Mouse (Mus musculus) ES-Bruce4 (cell line): ENCODE measurements at regions not wholly inside any gene's neighbourhood (a gene's known extent, or its start where the extent isn't known, plus 50 kb on each side); places are given as distances from the start of the nearest gene placed in this dataset.

Experiments used
- H3K27ac ChIP-seq: 2 replicates; pipeline ENCODE4 v1.5.1; 2012; ENCODE audit warnings: low read length, inconsistent platforms; ENCODE audit not compliant: insufficient read depth
- H3K27me3 ChIP-seq: 2 replicates; pipeline ENCODE4 v1.6.1; 2012; ENCODE audit warnings: mild to moderate bottlenecking, low read length, inconsistent platforms; ENCODE audit not compliant: control insufficient read depth, poor library complexity, insufficient read depth, severe bottlenecking
- H3K36me3 ChIP-seq: 2 replicates; pipeline ENCODE4 v1.6.1; 2012; ENCODE audit warnings: inconsistent platforms, mild to moderate bottlenecking, low read length, moderate library complexity; ENCODE audit not compliant: control insufficient read depth, poor library complexity, insufficient read depth, severe bottlenecking
- H3K4me1 ChIP-seq: one replicate; pipeline ENCODE4 v1.8.1; 2011; ENCODE audit warnings: low read length; ENCODE audit not compliant: control insufficient read depth, insufficient read depth
- H3K4me3 ChIP-seq: 2 replicates; pipeline ENCODE4 v1.5.1; 2011; ENCODE audit warnings: low read depth, mild to moderate bottlenecking, low read length
- H3K9ac ChIP-seq: 2 replicates; pipeline ENCODE4 v1.6.1; 2012; ENCODE audit warnings: low read depth, mild to moderate bottlenecking, inconsistent platforms; ENCODE audit not compliant: poor library complexity, severe bottlenecking
- H3K9me3 ChIP-seq: replicated peaks from 2 replicates; pipeline ENCODE4 v1.6.1; 2012; ENCODE audit warnings: mild to moderate bottlenecking, low read length, inconsistent platforms; ENCODE audit not compliant: control insufficient read depth, poor library complexity, insufficient read depth, severe bottlenecking
- CTCF ChIP-seq: IDR thresholded peaks from one replicate; pipeline ENCODE4 v1.8.1; 2011; ENCODE audit warnings: low read depth, low read length
- EP300 ChIP-seq: IDR thresholded peaks from 2 replicates; pipeline ENCODE4 v1.6.1; 2011; ENCODE audit warnings: low read depth, low read length; ENCODE audit not compliant: insufficient read depth
- POLR2A ChIP-seq: IDR thresholded peaks from one replicate; pipeline ENCODE4 v1.8.1; 2011; ENCODE audit warnings: low read length; ENCODE audit not compliant: insufficient read depth

DNA sequence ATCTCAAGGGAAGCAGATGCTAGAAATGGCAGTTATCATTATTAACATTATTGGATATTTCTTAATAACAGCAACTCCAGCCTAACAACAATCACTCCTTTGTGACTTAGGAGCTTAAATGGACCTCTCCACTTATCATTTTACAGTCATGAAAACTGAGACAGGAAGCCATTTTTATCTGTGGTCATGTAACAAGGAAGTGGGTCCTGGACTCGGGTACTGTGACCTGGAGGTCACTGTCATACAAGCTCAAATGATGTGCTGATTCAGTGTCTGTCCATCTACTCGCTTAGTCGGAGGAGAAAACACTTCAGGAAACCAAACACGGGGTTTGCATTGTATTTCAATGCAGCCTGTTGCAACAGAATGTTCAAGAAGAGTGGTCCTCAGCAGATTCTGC, 176.4 kb downstream of the Gm10260 start:
- H3K27me3 ChIP-seq, result no peaks in the 10 kb centered on the region
- no peak overlapping the region for H3K27ac ChIP-seq
- no peaks in the 10 kb centered on the region for H3K36me3 ChIP-seq
- H3K9me3 ChIP-seq, result peaks cover 6% of the 10 kb centered on the region; the same call in 1 of the 2 replicates
- H3K4me1 ChIP-seq, result peaks cover 6% of the 10 kb centered on the region
- TF ChIP-seq POLR2A (no peak), CTCF (no peak), EP300 (no peak)
- H3K4me3 ChIP-seq, result no peak overlapping the region
- no peak overlapping the region for H3K9ac ChIP-seq

DNA sequence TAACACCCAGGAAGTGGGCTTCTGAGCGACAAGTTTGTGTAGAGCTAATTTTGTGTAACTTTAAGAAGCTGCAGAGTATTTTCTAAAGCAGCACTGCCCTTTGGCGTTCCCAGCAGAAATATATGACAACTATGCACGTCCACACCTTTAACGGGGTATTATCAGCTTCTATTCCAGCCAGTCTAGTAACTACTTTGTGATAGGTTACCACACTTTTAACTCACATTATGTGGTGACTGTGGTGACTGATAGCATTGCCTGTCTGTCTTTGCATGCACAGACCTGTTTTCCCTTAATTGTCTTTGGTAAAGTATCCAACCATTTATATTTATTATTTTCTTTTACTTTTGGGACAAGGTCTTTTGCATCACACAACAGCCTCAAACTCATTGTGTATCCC, 179.1 kb downstream of the Gm10260 start:
- H3K9ac ChIP-seq, result no peak overlapping the region
- 0 out of 2 replicates have a peak, but pooled peaks cover 2% of the 10 kb centered on the region for H3K9me3 ChIP-seq
- no peaks in the 10 kb centered on the region for H3K36me3 ChIP-seq
- no peak overlapping the region for H3K27ac ChIP-seq
- H3K4me3 ChIP-seq, result no peak overlapping the region
- H3K27me3 ChIP-seq, result no peaks in the 10 kb centered on the region
- peaks cover 2% of the 10 kb centered on the region for H3K4me1 ChIP-seq
- TF ChIP-seq CTCF (no peak), EP300 (no peak), POLR2A (no peak)

DNA sequence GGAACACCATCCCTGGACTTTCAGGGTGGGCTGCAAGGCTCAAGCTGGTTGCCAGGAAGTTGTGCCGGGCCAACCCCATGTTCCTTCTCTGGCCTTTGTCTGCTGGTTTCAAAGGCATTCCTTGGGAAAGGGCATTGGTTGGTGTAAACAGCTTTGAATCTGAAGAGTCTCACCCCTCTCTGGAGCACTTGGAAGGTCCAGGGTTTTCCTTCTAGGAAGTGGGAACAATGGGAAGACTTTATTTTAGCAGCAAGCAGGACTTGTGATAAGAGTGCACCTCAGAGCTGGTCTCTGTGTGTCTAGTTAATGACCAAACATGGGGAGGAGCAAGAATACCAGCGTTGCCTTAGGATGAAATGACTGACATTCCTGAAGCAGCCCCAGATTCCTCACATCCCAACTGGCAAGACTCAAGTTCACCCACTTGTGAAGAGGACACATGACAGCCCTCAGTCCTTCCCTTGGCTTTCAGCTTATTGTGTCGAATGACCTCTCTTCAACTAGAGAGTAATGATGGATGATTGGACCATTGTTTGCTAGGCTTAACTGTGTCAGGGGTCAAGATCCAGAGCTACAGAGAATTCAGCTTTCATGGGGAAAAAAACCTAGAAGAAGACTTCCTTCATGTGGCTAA, 180.1 kb downstream of the Gm10260 start:
- H3K27ac ChIP-seq, result peak overlapping the region; percentile 71
- H3K36me3 ChIP-seq, result no peaks in the 10 kb centered on the region
- peaks cover 2% of the 10 kb centered on the region for H3K4me1 ChIP-seq
- peak; percentile 52; the same call in 1 of the 2 replicates for TF ChIP-seq EP300
- no peak for TF ChIP-seq CTCF
- no peak for TF ChIP-seq POLR2A
- no peak overlapping the region for H3K9ac ChIP-seq
- 0 out of 2 replicates have a peak, but pooled peaks cover 2% of the 10 kb centered on the region for H3K9me3 ChIP-seq
- no peak overlapping the region for H3K4me3 ChIP-seq
- no peaks in the 10 kb centered on the region for H3K27me3 ChIP-seq

DNA sequence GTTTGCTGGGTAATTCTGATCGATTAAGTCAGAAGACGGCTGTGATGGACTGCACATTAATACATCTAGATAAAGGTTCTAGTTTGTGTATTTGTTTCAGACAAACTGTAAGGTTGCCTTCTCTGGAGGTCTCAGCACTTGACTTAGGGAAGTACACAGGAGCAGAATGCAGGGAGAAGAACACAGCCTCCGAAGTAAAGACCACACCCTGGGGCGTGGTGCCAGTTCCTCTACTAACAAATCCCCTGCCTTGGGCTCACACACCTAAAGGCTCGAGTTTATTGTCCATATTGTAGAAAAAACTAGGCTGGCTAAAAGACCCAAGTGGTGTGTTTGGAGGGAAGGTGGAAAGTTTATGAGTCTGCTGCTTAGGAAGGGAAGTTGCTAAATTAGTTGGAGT, 181.8 kb downstream of the Gm10260 start:
- no peak overlapping the region for H3K4me3 ChIP-seq
- H3K36me3 ChIP-seq, result no peaks in the 10 kb centered on the region
- H3K4me1 ChIP-seq, result no peaks in the 10 kb centered on the region
- H3K9ac ChIP-seq, result no peak overlapping the region
- TF ChIP-seq POLR2A, result no peak
- peak; percentile 45; the same call in 1 of the 2 replicates for TF ChIP-seq EP300
- H3K27me3 ChIP-seq, result no peaks in the 10 kb centered on the region
- H3K9me3 ChIP-seq, result 0 out of 2 replicates have a peak, but pooled peaks cover 2% of the 10 kb centered on the region
- peak overlapping the region; percentile 86 for H3K27ac ChIP-seq

DNA sequence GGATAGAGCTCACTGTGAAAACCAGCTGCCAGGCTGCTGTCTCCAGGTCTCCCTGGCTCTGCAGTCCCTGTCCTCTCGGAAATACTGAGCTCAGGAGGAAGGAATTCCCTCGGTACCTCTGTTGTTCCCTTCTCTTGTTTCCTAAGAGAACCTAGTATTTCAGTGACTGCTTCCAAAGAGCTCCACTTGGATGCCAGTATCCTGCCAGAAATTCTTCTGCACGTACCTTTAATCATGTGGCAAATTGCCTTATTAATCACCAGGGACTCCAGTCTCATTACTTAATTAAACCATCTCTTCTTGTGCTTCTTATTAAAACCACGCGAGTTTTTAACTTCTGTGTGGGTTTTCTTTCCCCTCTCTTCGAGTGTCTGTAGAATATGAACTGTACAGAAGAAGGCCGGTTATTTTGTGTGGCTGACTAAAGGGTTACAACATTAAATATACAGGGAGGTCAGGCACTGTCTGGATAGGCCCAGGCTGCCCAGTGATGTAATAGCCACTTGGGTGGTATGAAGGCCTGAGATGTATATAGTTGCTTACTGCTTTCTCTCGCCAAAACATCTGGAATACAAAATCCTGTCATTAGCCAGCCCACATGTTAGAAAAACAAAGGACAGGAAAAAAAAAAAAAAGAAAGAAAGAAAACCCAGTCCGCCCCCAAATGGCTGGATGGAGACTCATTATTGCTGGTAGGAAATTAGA, 183.2 kb downstream of the Gm10260 start:
- H3K36me3 ChIP-seq, result no peaks in the 10 kb centered on the region
- no peak for TF ChIP-seq EP300
- no peak for TF ChIP-seq CTCF
- TF ChIP-seq POLR2A, result no peak
- no peaks in the 10 kb centered on the region for H3K4me1 ChIP-seq
- no peaks in the 10 kb centered on the region for H3K9me3 ChIP-seq
- no peaks in the 10 kb centered on the region for H3K27me3 ChIP-seq
- no peak overlapping the region for H3K9ac ChIP-seq
- no peak overlapping the region for H3K27ac ChIP-seq
- no peak overlapping the region for H3K4me3 ChIP-seq

DNA sequence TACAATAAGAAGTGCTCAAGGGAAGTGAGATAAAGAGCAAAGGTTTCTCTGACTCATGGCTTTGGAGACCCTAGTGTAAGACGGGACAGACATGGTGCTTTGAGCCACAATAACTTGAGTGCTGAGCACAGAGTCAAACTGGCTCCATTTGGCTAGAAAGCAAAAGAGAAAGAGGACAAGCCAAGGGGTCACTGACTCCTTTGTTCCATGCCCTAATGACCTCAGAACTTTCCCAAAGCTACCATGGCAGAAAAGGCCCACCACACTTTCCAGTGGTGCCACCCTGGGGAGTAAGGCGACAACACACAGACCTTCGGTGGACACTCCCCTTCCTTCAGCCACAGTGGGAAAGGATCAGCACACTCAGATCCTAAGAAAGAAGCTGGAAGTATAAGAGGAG, 186.8 kb downstream of the Gm10260 start:
- TF ChIP-seq EP300, result no peak
- no peak for TF ChIP-seq POLR2A
- TF ChIP-seq CTCF, result no peak
- Histone ChIP-seq H3K36me3 (no peaks in the 10 kb centered on the region), H3K4me3 (no peak overlapping the region), H3K9me3 (no peaks in the 10 kb centered on the region), H3K9ac (no peak overlapping the region), H3K4me1 (no peaks in the 10 kb centered on the region), H3K27me3 (no peaks in the 10 kb centered on the region), H3K27ac (no peak overlapping the region)
